Comparison of ENCODE assay signal across 26 mouse cellular contexts in the genomic region with DNA sequence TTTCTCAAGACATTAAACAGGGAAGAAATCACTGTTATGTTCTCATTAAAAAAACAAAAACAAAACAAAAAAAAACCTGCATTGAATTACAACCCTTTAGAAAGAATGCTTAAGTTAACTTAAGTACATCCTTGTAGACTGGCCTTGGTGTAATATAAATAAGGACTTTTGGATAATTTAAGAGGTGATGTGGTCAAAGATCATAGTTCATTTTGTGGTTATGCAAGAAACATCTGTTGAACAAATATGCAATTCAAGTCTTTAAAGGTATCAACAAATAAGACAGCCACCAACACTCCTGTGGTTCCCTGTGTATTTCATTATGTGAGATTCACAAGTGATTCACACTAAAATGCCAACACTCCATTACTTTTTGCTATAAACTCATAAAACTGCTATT.
A peak's percentile ranks its signal among the peaks of the same experiment; 100 is the strongest.
DNase-seq lines count a peak whose midpoint lies in the region; ATAC-seq lines count a peak whose summit lies in the region.
"Had no signal": no experiment of that assay in that cellular context is flagged by ENCODE, and none has a peak within 500 bp of the region (broad histone marks: within the 10 kb centered on the region; RNA-seq: fewer than 3 reads in every experiment).

No protein-coding gene starts in this region.

- peaks cover 38% of the 10 kb centered on the region for H3K4me1 ChIP-seq in limb, embryonic 12.5 days (replicated peaks)
- peaks cover 53% of the 10 kb centered on the region for H3K4me1 ChIP-seq in limb, embryonic 10.5 days
- H3K4me1 ChIP-seq in lung, embryonic 16.5 days (replicated peaks; ENCODE audit: control insufficient read depth, insufficient read depth, low read length): peaks cover 7% of the 10 kb centered on the region; the same call in 1 of the 2 replicates
- H3K4me1 ChIP-seq: forebrain, embryonic 10.5 days; forebrain, embryonic 15.5 days; hindbrain, embryonic 10.5 days; hindbrain, embryonic 15.5 days; liver, embryonic 13.5 days; neural tube, embryonic 12.5 days had no signal

- no peak for ATAC-seq in limb, embryonic 12.5 days (ENCODE audit: insufficient number of reproducible peaks, insufficient read depth, low FRiP score, low TSS enrichment, low read depth)
- ATAC-seq in lung, embryonic 16.5 days (ENCODE audit: low read depth): no peak
- ATAC-seq: forebrain, embryonic 15.5 days; inflammation-experienced regulatory T-cells, adult 6 months; midbrain, embryonic 16.5 days had no signal

- H3K9me3 ChIP-seq in limb, embryonic 12.5 days: no peaks in the 10 kb centered on the region; the same call in 1 of the 2 replicates
- H3K9me3 ChIP-seq in limb, embryonic 10.5 days (replicated peaks): no peaks in the 10 kb centered on the region
- no peaks in the 10 kb centered on the region for H3K9me3 ChIP-seq in lung, embryonic 16.5 days (ENCODE audit: control insufficient read depth, low read length)
- H3K9me3 ChIP-seq: embryonic facial prominence, embryonic 13.5 days; forebrain, embryonic 10.5 days; forebrain, embryonic 15.5 days; hindbrain, embryonic 10.5 days; hindbrain, embryonic 15.5 days; liver, embryonic 13.5 days; neural tube, embryonic 12.5 days had no signal

- peak; percentile 60 for DNase-seq in kidney, adult 9 months
- DNase-seq in kidney, postnatal 10 days: no peak
- no peak for DNase-seq in limb, embryonic 10.5 days (ENCODE audit: low spot score)
- no peak for DNase-seq in lung, adult 18-20 months
- no peak for DNase-seq in left cerebral cortex, postnatal 14 days (ENCODE audit: low spot score in 2 of 2)
- DNase-seq: adrenal gland, postnatal 25 days; B cell, adult 2 months; cerebellum, adult 18-20 months; cerebellum, postnatal 10 days; heart, postnatal 14 days; layer of hippocampus, postnatal 36 days; liver, embryonic 13.5 days; right cerebral cortex, adult 18-20 months; spleen, adult 18-20 months; thymus, postnatal 14 days had no signal

- H3K27me3 ChIP-seq in limb, embryonic 12.5 days: no peaks in the 10 kb centered on the region
- H3K27me3 ChIP-seq in limb, embryonic 10.5 days (ENCODE audit: low read depth, poor library complexity, severe bottlenecking): no peaks in the 10 kb centered on the region
- no peaks in the 10 kb centered on the region for H3K27me3 ChIP-seq in lung, embryonic 16.5 days (ENCODE audit: control insufficient read depth, insufficient read depth, low read depth, low read length)
- H3K27me3 ChIP-seq: embryonic facial prominence, embryonic 13.5 days; forebrain, embryonic 15.5 days; hindbrain, embryonic 15.5 days; liver, embryonic 13.5 days; neural tube, embryonic 12.5 days had no signal

- H3K9ac ChIP-seq in limb, embryonic 12.5 days (replicated peaks): no peak overlapping the region
- H3K9ac ChIP-seq in lung, embryonic 16.5 days (ENCODE audit: low read length): no peak overlapping the region
- H3K9ac ChIP-seq: embryonic facial prominence, embryonic 13.5 days; forebrain, embryonic 15.5 days; hindbrain, embryonic 15.5 days; liver, embryonic 13.5 days; neural tube, embryonic 12.5 days had no signal

- no peaks in the 10 kb centered on the region for H3K36me3 ChIP-seq in limb, embryonic 12.5 days
- no peaks in the 10 kb centered on the region for H3K36me3 ChIP-seq in limb, embryonic 10.5 days
- no peaks in the 10 kb centered on the region for H3K36me3 ChIP-seq in lung, embryonic 16.5 days (ENCODE audit: control insufficient read depth, insufficient read depth, low read length)
- H3K36me3 ChIP-seq: embryonic facial prominence, embryonic 13.5 days; forebrain, embryonic 10.5 days; forebrain, embryonic 15.5 days; hindbrain, embryonic 10.5 days; hindbrain, embryonic 15.5 days; liver, embryonic 13.5 days; neural tube, embryonic 12.5 days had no signal

- H3K4me3 ChIP-seq in limb, embryonic 12.5 days (replicated peaks): no peak overlapping the region
- H3K4me3 ChIP-seq in limb, embryonic 10.5 days: no peak overlapping the region
- H3K4me3 ChIP-seq in lung, embryonic 16.5 days (ENCODE audit: low read length): no peak overlapping the region
- H3K4me3 ChIP-seq: embryonic facial prominence, embryonic 13.5 days; forebrain, embryonic 10.5 days; forebrain, embryonic 15.5 days; hindbrain, embryonic 10.5 days; hindbrain, embryonic 15.5 days; liver, embryonic 13.5 days; neural tube, embryonic 12.5 days had no signal

- intact Hi-C loops in left cerebral cortex, postnatal 14 days (cut with DNase I): no loop called here

- 0 out of 2 replicates have a peak overlapping the region, but pooled peaks have one; percentile 19 for H3K27ac ChIP-seq in limb, embryonic 12.5 days
- H3K27ac ChIP-seq in limb, embryonic 10.5 days: no peak overlapping the region
- peak overlapping the region; percentile 80; the same call in 1 of the 2 replicates for H3K27ac ChIP-seq in lung, embryonic 16.5 days (ENCODE audit: low read length)
- H3K27ac ChIP-seq: embryonic facial prominence, embryonic 13.5 days; forebrain, embryonic 10.5 days; forebrain, embryonic 15.5 days; hindbrain, embryonic 10.5 days; hindbrain, embryonic 15.5 days; liver, embryonic 13.5 days; neural tube, embryonic 12.5 days had no signal

- no peak overlapping the region for H3K4me2 ChIP-seq in limb, embryonic 12.5 days
- H3K4me2 ChIP-seq in lung, embryonic 16.5 days (ENCODE audit: low read depth, low read length): no peak overlapping the region
- H3K4me2 ChIP-seq: embryonic facial prominence, embryonic 13.5 days; forebrain, embryonic 15.5 days; hindbrain, embryonic 15.5 days; liver, embryonic 13.5 days; midbrain, embryonic 11.5 days; neural tube, embryonic 12.5 days had no signal
